Mouse (Mus musculus): ENCODE data around the gene Zscan12. TPM values are rescaled to one million over a fixed set of nuclear protein-coding genes. Genes with fewer than 3 reads are reported as not detected.
A peak's percentile ranks its signal among the peaks of the same experiment; 100 is the strongest.
"Not testable (repeated sequence)": the region's sequence is repeated elsewhere in the genome, so short reads cannot be mapped to it uniquely, and the experiment has no call there.

The Zscan12 gene
- polyA plus RNA-seq, 1 experiment from 2014 or later: 16.4 TPM

DNA sequence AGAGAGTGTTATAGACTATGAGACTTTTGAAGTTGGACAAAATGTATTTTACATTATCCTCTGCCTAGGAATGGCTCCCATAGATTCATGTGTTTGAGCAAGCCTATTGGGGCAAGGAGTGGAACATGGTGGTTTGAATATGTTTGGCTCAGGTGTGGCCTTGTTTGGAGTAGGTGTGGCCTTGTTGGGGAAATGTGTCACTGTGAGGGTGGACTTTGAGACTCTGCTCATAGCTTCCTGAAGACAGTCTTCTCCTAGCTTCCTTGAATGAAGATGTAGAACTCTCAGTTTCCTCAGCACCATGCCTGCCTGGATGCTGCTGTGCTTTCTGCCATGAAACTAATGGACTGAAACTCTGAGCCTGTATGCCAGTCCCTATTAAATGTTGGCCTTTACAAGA, 12.0 kb upstream of the Zscan12 start:
- H3K9ac ChIP-seq: no peak overlapping the region
- no peaks in the 10 kb centered on the region for H3K9me3 ChIP-seq (replicated peaks)
- no peak overlapping the region for H3K27ac ChIP-seq
- H3K27me3 ChIP-seq: no peaks in the 10 kb centered on the region
- ATAC-seq: no peak
- no peak overlapping the region for H3K4me3 ChIP-seq
- no peaks in the 10 kb centered on the region for H3K36me3 ChIP-seq (ENCODE audit: poor library complexity, severe bottlenecking)
- no peak overlapping the region for H3K4me2 ChIP-seq
- H3K4me1 ChIP-seq: no peaks in the 10 kb centered on the region

DNA sequence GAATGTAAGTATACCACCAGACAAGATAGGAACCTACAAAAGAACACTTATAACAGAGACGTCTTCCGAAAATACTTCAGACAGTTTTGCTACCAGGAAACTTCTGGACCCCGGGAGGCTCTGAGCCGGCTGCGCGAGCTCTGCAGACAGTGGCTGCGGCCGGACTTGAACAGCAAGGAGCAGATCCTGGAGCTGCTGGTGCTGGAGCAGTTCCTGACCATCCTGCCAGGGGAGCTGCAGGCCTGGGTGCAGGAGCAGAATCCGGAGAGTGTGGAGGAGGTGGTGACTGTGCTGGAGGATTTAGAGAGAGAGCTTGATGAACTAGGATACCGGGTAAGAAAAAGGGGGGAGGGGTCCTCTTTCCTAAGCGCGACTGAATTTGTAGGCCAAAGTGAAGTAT, 1.1 kb downstream of the Zscan12 start:
- peaks cover 19% of the 10 kb centered on the region for H3K4me1 ChIP-seq
- no peaks in the 10 kb centered on the region for H3K9me3 ChIP-seq (replicated peaks)
- peak overlapping the region; percentile 80 for H3K4me3 ChIP-seq
- H3K27ac ChIP-seq: no peak overlapping the region
- peak overlapping the region; percentile 94 for H3K9ac ChIP-seq
- H3K27me3 ChIP-seq: no peaks in the 10 kb centered on the region; the same call in 1 of the 2 replicates
- H3K4me2 ChIP-seq: peak overlapping the region; percentile 66
- H3K36me3 ChIP-seq (ENCODE audit: poor library complexity, severe bottlenecking): peaks cover 22% of the 10 kb centered on the region
- 59% methylated on average over 12 of the region's 12 CpGs for WGBS
- ATAC-seq: no peak

DNA sequence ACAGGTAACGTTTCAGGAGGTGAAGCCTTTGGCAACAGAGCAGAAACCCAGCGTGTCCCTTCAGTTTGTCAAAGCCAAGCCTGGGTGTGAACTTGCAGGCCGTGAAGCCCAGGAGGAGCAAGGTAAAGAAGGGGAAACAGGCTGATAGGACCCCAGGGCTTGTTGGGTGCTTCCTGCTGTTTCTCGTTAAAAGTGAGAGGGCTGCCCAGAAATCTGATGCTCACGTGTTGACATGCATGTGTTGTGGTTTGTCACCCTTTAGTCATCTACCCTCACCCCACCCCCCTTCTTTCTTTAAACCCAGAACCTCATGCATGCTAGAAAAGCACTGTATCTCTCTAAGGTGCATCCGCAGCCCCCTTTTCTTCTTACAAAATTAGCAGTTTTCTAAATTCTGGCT, 4.0 kb downstream of the Zscan12 start:
- no peaks in the 10 kb centered on the region for H3K27me3 ChIP-seq
- H3K27ac ChIP-seq: no peak overlapping the region
- H3K4me2 ChIP-seq: no peak overlapping the region
- H3K9ac ChIP-seq: 0 out of 2 replicates have a peak overlapping the region, but pooled peaks have one; percentile 0
- peaks cover 50% of the 10 kb centered on the region for H3K36me3 ChIP-seq (ENCODE audit: poor library complexity, severe bottlenecking)
- ATAC-seq: no peak
- H3K4me1 ChIP-seq: peaks cover 19% of the 10 kb centered on the region
- no peak overlapping the region for H3K4me3 ChIP-seq
- 84% methylated on average over 6 of the region's 6 CpGs for WGBS
- no peaks in the 10 kb centered on the region for H3K9me3 ChIP-seq (replicated peaks)

DNA sequence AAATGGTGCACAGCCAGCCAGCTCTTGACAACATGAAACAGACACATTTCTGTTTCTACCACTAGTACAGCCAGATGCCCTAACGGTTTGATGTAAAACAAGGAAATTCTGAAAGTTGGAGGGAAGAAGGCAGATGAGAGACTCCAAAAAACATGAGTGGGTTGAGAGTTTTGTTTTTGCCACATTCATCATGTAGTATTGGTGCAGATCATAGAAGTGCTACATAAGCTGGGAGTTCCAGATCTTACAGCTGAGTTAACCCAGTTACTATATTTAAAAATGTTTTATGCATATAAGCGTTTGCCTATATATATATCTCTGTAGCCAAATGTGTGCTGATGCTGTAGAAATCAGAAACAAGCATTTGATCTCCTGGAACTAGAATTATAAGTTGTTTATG, 10.1 kb downstream of the Zscan12 start:
- Histone ChIP-seq H3K4me1 (no peaks in the 10 kb centered on the region), H3K27me3 (no peaks in the 10 kb centered on the region), H3K27ac (no peak overlapping the region), H3K4me2 (no peak overlapping the region), H3K9me3 (replicated peaks) (no peaks in the 10 kb centered on the region), H3K9ac (no peak overlapping the region), H3K4me3 (no peak overlapping the region), H3K36me3 (ENCODE audit: poor library complexity, severe bottlenecking) (peaks cover 48% of the 10 kb centered on the region)
- 95% methylated on average over 2 of the region's 2 CpGs for WGBS
- no peak for ATAC-seq

DNA sequence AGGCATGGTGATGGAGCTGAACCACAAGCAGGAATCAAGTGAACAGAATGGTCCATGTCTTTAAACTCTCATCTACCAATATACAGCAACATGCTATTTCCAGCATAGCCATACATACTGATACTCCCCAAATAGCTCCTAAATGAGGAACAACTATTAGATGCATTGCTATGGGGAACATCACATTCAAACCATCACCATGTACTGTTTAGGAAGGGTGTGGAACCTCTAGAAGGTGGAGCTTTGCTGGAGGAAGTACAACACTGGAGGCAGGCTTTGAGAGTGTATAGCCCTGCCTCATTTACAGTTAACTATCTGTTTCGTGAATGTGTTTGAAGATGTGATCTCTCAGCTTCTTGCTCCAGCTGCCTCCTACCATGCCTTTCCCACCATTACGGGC, 15.2 kb downstream of the Zscan12 start:
- Histone ChIP-seq H3K27ac (no peak overlapping the region), H3K27me3 (no peaks in the 10 kb centered on the region), H3K4me3 (no peak overlapping the region), H3K36me3 (ENCODE audit: poor library complexity, severe bottlenecking) (peaks cover 9% of the 10 kb centered on the region), H3K9me3 (replicated peaks) (no peaks in the 10 kb centered on the region), H3K4me2 (no peak overlapping the region), H3K4me1 (no peaks in the 10 kb centered on the region), H3K9ac (no peak overlapping the region)
- no peak for ATAC-seq
- WGBS: 90% methylated on average over 2 of the region's 2 CpGs

DNA sequence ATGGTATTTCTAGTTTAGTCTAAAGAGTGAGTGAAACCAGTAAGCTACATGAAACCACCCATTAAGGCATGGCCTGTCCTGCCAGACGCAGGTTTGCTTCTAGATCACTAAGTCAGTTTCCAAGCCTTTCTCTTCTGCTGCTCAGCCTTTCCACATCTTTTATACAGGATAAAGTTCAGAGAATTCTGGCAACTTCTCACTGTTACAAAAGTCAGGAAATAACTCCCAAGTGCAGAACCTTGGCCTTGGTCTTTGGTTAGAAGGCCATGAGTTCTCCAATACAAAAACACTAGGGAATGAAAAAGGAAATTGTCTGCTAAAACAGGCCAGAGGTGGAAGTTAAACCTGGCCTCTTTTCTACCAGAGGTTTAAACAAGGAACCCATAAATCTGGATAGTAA, 32.6 kb downstream of the Zscan12 start:
- Histone ChIP-seq H3K9me3 (replicated peaks) (no peaks in the 10 kb centered on the region), H3K27me3 (no peaks in the 10 kb centered on the region), H3K9ac (no peak overlapping the region), H3K27ac (no peak overlapping the region), H3K4me1 (peaks cover 8% of the 10 kb centered on the region; the same call in 1 of the 2 replicates), H3K4me3 (no peak overlapping the region), H3K36me3 (ENCODE audit: poor library complexity, severe bottlenecking) (peaks cover 74% of the 10 kb centered on the region), H3K4me2 (no peak overlapping the region)
- WGBS: 88% methylated on average over 1 of the region's 1 CpGs
- no peak for ATAC-seq

DNA sequence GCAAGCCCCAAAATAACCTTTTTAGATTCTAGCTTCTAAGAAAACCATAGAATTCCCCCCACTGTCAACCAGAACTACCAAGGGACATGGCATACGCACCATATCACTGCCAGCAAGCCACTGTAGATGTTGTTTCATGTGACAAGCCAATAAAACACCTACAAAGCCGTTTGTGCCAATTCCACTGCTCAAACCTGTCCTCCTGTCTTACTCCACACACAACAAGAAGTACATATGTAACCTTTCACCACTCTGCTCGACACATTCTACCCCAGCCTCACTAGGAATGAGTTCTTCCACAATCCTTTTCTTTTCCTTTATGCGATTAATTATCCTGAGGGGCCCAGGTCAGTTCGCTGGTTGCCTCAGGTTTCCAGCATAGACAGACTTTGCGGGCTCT, 33.0 kb downstream of the Zscan12 start:
- Histone ChIP-seq H3K4me1 (peaks cover 8% of the 10 kb centered on the region; the same call in 1 of the 2 replicates), H3K9ac (no peak overlapping the region), H3K27me3 (no peaks in the 10 kb centered on the region), H3K4me3 (no peak overlapping the region), H3K9me3 (replicated peaks) (no peaks in the 10 kb centered on the region), H3K27ac (no peak overlapping the region), H3K36me3 (ENCODE audit: poor library complexity, severe bottlenecking) (peaks cover 70% of the 10 kb centered on the region), H3K4me2 (no peak overlapping the region)
- ATAC-seq: no peak
- 94% methylated on average over 6 of the region's 6 CpGs for WGBS

DNA sequence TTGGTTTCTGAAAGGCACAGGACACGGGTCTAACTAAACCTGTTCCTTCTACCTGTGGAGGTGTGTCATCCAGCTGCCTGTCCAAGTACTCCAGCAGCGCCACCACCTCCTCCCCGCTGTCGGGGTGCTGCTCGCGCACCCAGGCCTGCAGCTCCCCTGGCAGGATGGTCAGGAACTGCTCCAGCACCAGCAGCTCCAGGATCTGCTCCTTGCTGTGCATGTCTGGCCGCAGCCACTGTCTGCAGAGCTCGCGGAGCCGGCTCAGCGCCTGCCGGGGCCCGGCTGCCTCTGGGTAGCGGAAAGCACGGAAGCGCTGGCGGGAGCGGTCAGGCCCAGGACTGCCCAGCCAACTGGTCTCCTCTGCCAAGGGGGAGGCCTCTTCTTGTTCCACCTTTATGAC, 33.4 kb downstream of the Zscan12 start:
- 99% methylated on average over 13 of the region's 18 CpGs for WGBS
- not testable (repeated sequence) for H3K27me3 ChIP-seq; H3K27ac ChIP-seq; H3K4me3 ChIP-seq; H3K4me2 ChIP-seq; H3K9ac ChIP-seq; H3K9me3 ChIP-seq (replicated peaks)
- H3K4me1 ChIP-seq: peaks cover 12% of the 10 kb centered on the region
- peaks cover 66% of the 10 kb centered on the region for H3K36me3 ChIP-seq (ENCODE audit: poor library complexity, severe bottlenecking)
- peak; percentile 50; the same call in 1 of the 2 replicates for ATAC-seq

DNA sequence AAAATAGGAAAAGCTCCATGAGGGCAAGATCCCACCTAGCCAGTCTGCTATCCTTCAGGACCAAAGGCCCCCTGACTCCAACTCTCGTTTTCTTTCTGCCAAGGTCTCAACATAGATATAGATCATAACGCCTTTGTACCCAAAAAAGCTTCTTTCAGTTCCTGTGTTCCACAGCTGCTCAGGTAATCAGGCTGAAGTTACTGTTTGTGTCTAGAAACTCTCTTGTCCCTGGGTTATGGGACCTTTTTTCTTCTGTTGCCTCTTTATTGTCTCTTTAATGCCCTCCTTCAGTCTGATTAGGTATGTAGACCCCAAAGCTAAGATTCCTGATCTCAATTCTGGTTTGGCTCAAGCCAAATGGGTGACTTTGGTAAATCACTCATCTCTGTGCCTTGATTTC, 34.9 kb downstream of the Zscan12 start:
- Histone ChIP-seq H3K4me3 (no peak overlapping the region), H3K4me2 (no peak overlapping the region), H3K4me1 (peaks cover 18% of the 10 kb centered on the region), H3K9me3 (replicated peaks) (no peaks in the 10 kb centered on the region), H3K36me3 (ENCODE audit: poor library complexity, severe bottlenecking) (peaks cover 51% of the 10 kb centered on the region), H3K27ac (no peak overlapping the region), H3K27me3 (no peaks in the 10 kb centered on the region), H3K9ac (no peak overlapping the region)
- WGBS: 90% methylated on average over 2 of the region's 2 CpGs
- no peak for ATAC-seq

DNA sequence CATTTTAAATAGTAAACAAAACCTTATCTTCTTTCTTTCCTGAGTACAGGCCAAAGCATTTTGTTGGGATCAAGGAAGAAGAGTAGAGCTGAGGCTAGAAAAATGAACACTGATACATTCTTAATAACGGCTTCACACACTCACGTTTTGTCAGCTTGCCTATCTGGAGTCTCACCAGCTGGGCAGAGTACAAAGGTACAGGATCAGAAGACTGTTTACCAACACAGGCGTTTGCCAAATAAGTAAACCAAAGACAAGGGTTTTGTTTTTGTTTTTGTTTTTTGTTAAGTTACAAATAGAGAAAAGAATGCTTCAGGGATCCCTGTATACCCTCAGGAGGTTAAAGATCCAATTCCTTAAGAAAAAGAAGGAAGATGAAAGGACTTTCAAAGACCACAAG, 38.5 kb downstream of the Zscan12 start:
- 78% methylated on average over 3 of the region's 3 CpGs for WGBS
- Histone ChIP-seq H3K27ac (no peak overlapping the region), H3K4me1 (peaks cover 18% of the 10 kb centered on the region), H3K36me3 (ENCODE audit: poor library complexity, severe bottlenecking) (peaks cover 22% of the 10 kb centered on the region), H3K27me3 (0 out of 2 replicates have a peak, but pooled peaks cover 8% of the 10 kb centered on the region), H3K4me3 (peak overlapping the region; percentile 82), H3K4me2 (peak overlapping the region; percentile 86), H3K9ac (peak overlapping the region; percentile 85), H3K9me3 (replicated peaks) (no peaks in the 10 kb centered on the region)
- no peak for ATAC-seq

DNA sequence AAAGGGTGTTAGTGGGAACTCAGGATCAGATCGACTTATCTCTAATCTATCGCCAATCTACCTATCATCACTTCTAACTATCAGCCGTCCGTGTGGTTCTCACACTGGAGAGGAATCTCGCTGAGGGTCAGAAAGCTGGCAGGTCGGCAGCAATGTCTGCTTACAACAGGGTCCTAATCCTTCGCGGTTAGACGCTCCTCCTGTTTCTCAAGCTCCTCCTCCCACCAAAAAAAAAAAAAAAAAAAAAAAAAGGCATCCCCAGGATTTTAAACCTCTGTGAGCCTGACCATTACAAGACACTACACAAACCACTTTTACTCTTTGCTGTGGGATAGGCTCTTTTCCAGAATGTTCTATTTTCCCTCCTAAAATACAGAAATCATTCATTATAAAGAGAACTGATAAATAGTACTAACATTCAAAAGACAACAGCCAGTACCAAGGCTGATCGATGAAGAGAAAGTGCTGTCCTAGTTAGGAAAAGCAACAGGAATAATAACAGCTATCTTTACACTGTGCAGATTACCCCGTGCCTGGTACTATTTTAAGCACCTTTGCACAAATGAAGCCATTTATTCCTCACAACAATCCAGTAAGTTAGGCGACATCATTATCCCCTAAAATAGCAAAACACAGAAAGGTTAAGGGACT, 39.1 kb downstream of the Zscan12 start:
- H3K27ac ChIP-seq: no peak overlapping the region
- H3K4me3 ChIP-seq: peak overlapping the region; percentile 82
- H3K9me3 ChIP-seq (replicated peaks): no peaks in the 10 kb centered on the region
- H3K4me1 ChIP-seq: peaks cover 18% of the 10 kb centered on the region
- peaks cover 17% of the 10 kb centered on the region for H3K36me3 ChIP-seq (ENCODE audit: poor library complexity, severe bottlenecking)
- WGBS: 17% methylated on average over 12 of the region's 12 CpGs
- 0 out of 2 replicates have a peak, but pooled peaks cover 8% of the 10 kb centered on the region for H3K27me3 ChIP-seq
- H3K9ac ChIP-seq: peak overlapping the region; percentile 85
- peak; percentile 57 for ATAC-seq
- peak overlapping the region; percentile 86 for H3K4me2 ChIP-seq

DNA sequence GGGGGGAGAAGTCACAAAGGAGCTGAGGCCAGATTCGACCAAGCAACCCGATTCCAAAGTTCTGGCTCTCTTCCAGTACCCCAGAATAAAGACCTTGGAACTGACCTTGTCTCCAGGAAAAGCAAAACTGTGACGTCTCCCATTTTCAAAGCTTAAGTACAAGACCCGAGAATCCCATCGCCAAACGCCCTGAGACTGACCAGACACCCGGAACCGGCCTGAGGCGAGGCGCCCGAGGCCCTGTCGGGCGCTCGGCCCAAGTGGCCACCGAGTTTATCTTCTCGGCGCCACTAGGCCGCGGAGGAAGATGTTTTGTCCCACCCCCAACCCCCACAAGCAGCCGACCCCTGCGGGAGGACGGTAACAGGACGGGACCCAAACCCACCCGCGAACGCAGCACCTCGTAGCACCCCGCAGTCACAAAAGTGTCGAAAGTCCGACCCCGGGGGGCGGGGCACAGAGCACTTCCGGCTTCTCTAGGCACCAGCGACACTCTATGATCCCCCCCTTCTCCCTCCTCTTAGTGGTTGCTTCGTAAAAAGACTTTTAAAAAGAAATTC, 39.7 kb downstream of the Zscan12 start, which contains the start of gene Zkscan3:
Gene Zkscan3 (minus strand): TSS at position 469 of the 560 bp plus-strand sequence.
- 0 out of 2 replicates have a peak, but pooled peaks cover 8% of the 10 kb centered on the region for H3K27me3 ChIP-seq
- H3K9ac ChIP-seq: peak within 1 kb of the TSS; percentile 85
- peak within 1 kb of the TSS; percentile 86 for H3K4me2 ChIP-seq
- under 1% methylated on average over 35 of the region's 35 CpGs for WGBS
- peaks cover 14% of the 10 kb centered on the region for H3K36me3 ChIP-seq (ENCODE audit: poor library complexity, severe bottlenecking)
- H3K4me3 ChIP-seq: peak within 1 kb of the TSS; percentile 82
- H3K27ac ChIP-seq: no peak within 1 kb of the TSS
- peaks cover 18% of the 10 kb centered on the region for H3K4me1 ChIP-seq
- H3K9me3 ChIP-seq (replicated peaks): no peaks in the 10 kb centered on the region
- ATAC-seq: peak; percentile 97
